Mouse (Mus musculus) limb, embryonic 14.5 days (tissue): ENCODE results near the gene Unc13b. TPM values are rescaled to one million over a fixed set of nuclear protein-coding genes. Genes with fewer than 3 reads are reported as not detected.
"Not testable (repeated sequence)": the region's sequence is repeated elsewhere in the genome, so short reads cannot be mapped to it uniquely, and the experiment has no call there.

Experiments used
- ATAC-seq: fragments of 200-750 bp; cut with Nextera tagmentation; 2 replicates; pipeline ENCODE4 v1.8.0; 2017; ENCODE audit warnings: low read depth, moderate number of reproducible peaks, moderate TSS enrichment; ENCODE audit not compliant: low FRiP score
- DNase-seq: peaks from one replicate; pipeline ENCODE4 v3.0.0-alpha.2; 2015; ENCODE audit warnings: low spot score
- H3K27ac ChIP-seq: fragments of 300-500 bp; sonication (generic); replicated peaks from 2 replicates; pipeline ENCODE4 v1.5.1; 2014; ENCODE audit warnings: low read depth, mild to moderate bottlenecking, low read length, moderate library complexity, mixed read lengths
- H3K27me3 ChIP-seq: fragments of 300-500 bp; sonication (generic); 2 replicates; pipeline ENCODE4 v1.6.1; 2014; ENCODE audit warnings: low read length, mixed read lengths; ENCODE audit not compliant: control insufficient read depth, insufficient read depth
- H3K36me3 ChIP-seq: fragments of 300-500 bp; sonication (generic); 2 replicates; pipeline ENCODE4 v1.6.1; 2014; ENCODE audit warnings: mild to moderate bottlenecking, low read length, moderate library complexity, mixed read lengths; ENCODE audit not compliant: control insufficient read depth, insufficient read depth
- H3K4me1 ChIP-seq: fragments of 300-500 bp; sonication (generic); 2 replicates; pipeline ENCODE4 v1.6.1; 2014; ENCODE audit warnings: antibody characterized with exemption, low read length, mixed read lengths; ENCODE audit not compliant: control insufficient read depth, insufficient read depth
- H3K4me2 ChIP-seq: fragments of 300-500 bp; sonication (generic); replicated peaks from 2 replicates; pipeline ENCODE4 v1.6.1; 2014; ENCODE audit warnings: low read depth, mild to moderate bottlenecking, low read length, moderate library complexity; ENCODE audit not compliant: severe bottlenecking
- H3K4me3 ChIP-seq: fragments of 300-500 bp; sonication (generic); replicated peaks from 2 replicates; pipeline ENCODE4 v1.5.1; 2014; ENCODE audit warnings: low read length
- H3K9ac ChIP-seq: fragments of 300-500 bp; sonication (generic); 2 replicates; pipeline ENCODE4 v1.6.1; 2014; ENCODE audit warnings: mild to moderate bottlenecking, low read depth, low read length, moderate library complexity; ENCODE audit not compliant: severe bottlenecking
- H3K9me3 ChIP-seq: fragments of 300-500 bp; sonication (generic); 2 replicates; pipeline ENCODE4 v1.6.1; 2016; ENCODE audit warnings: low read length; ENCODE audit not compliant: control insufficient read depth
- POLR2A ChIP-seq: fragments of 200-500 bp; IDR thresholded peaks from 2 replicates; pipeline ENCODE4 v1.8.0; 2012; ENCODE audit warnings: inconsistent platforms, mild to moderate bottlenecking, moderate library complexity, borderline replicate concordance; ENCODE audit not compliant: insufficient read depth, insufficient read length; ENCODE audit errors: extremely low read depth
- WGBS: fragments of 180-500 bp; shearing (Covaris S2); extraction: QIAGEN DNeasy Blood & Tissue Kit; methylation state at CpG from one replicate; pipeline ENCODE4 v1.1.7; 2014; 5-methylcytosine and 5-hydroxymethylcytosine counted together
- polyA plus RNA-seq, 2 experiments: library from polyadenylated mRNA; depleted of rRNA in 1 of 2; stranded (reverse) in 1 of 2; unstranded in 1 of 2; fragments of >200 nt; fragmentation: Nextera tagmentation in 1 of 2; extraction: Ambion mirVana in 1 of 2; gene quantifications; 2 replicates each; pipeline versions ENCODE4 v1.2.1 to v1.2.3; 2012 to 2014

The Unc13b gene
- polyA plus RNA-seq, 2 experiments = 2.5 to 7.2 TPM

GRCm38 (mm10) chr4:43114512-43114911, 55.8 kb downstream of the Unc13b start:
- Histone ChIP-seq H3K9ac (no peak overlapping the region), H3K4me1 (no peaks in the 10 kb centered on the region), H3K4me3 (no peak overlapping the region), H3K27me3 (no peaks in the 10 kb centered on the region), H3K36me3 (no peaks in the 10 kb centered on the region), H3K9me3 (no peaks in the 10 kb centered on the region), H3K27ac (no peak overlapping the region), H3K4me2 (no peak overlapping the region)
- no peak for DNase-seq
- WGBS = 82% methylated on average over 2 of the region's 2 CpGs
- no peak for TF ChIP-seq POLR2A
- no peak for ATAC-seq

- H3K27me3 ChIP-seq = no peaks in the 10 kb centered on the region
- DNase-seq = peak; percentile 77
- no peak for TF ChIP-seq POLR2A
- ATAC-seq = no peak
- no peak overlapping the region for H3K4me2 ChIP-seq
- H3K27ac ChIP-seq = no peak overlapping the region
- no peaks in the 10 kb centered on the region for H3K9me3 ChIP-seq
- 8% methylated on average over 2 of the region's 2 CpGs for WGBS
- H3K4me3 ChIP-seq = no peak overlapping the region
- H3K36me3 ChIP-seq = no peaks in the 10 kb centered on the region
- no peak overlapping the region for H3K9ac ChIP-seq
- H3K4me1 ChIP-seq = no peaks in the 10 kb centered on the region
Observed at GRCm38 (mm10) chr4:43114946-43115345, 56.2 kb downstream of the Unc13b start.

GRCm38 (mm10) chr4:43116249-43116648, 57.5 kb downstream of the Unc13b start:
- Histone ChIP-seq H3K4me3 (no peak overlapping the region), H3K27ac (no peak overlapping the region), H3K36me3 (no peaks in the 10 kb centered on the region), H3K4me2 (no peak overlapping the region), H3K27me3 (no peaks in the 10 kb centered on the region), H3K9me3 (no peaks in the 10 kb centered on the region), H3K9ac (no peak overlapping the region), H3K4me1 (no peaks in the 10 kb centered on the region)
- 78% methylated on average over 2 of the region's 2 CpGs for WGBS
- TF ChIP-seq POLR2A = no peak
- no peak for DNase-seq
- no peak for ATAC-seq

GRCm38 (mm10) chr4:43129750-43130149, 71.0 kb downstream of the Unc13b start:
- Histone ChIP-seq H3K9me3 (no peaks in the 10 kb centered on the region), H3K27ac (no peak overlapping the region), H3K4me3 (no peak overlapping the region), H3K4me1 (no peaks in the 10 kb centered on the region), H3K36me3 (no peaks in the 10 kb centered on the region), H3K27me3 (no peaks in the 10 kb centered on the region), H3K4me2 (no peak overlapping the region), H3K9ac (no peak overlapping the region)
- DNase-seq (no peak), ATAC-seq (no peak)
- WGBS = 87% methylated on average over 3 of the region's 3 CpGs
- no peak for TF ChIP-seq POLR2A

- no peak for TF ChIP-seq POLR2A
- Histone ChIP-seq H3K27ac (no peak overlapping the region), H3K4me2 (no peak overlapping the region), H3K4me1 (no peaks in the 10 kb centered on the region), H3K9me3 (no peaks in the 10 kb centered on the region), H3K36me3 (no peaks in the 10 kb centered on the region), H3K27me3 (no peaks in the 10 kb centered on the region), H3K4me3 (no peak overlapping the region), H3K9ac (no peak overlapping the region)
- WGBS = 77% methylated on average over 1 of the region's 1 CpGs
- DNase-seq (no peak), ATAC-seq (no peak)
Observed at GRCm38 (mm10) chr4:43142610-43143009, 83.9 kb downstream of the Unc13b start.

- DNase-seq, H3K9ac ChIP-seq, H3K4me1 ChIP-seq, H3K27me3 ChIP-seq, H3K27ac ChIP-seq, H3K4me2 ChIP-seq, H3K9me3 ChIP-seq, ATAC-seq, H3K36me3 ChIP-seq, H3K4me3 ChIP-seq: not testable (repeated sequence)
- 94% methylated on average over 4 of the region's 4 CpGs for WGBS
Observed at GRCm38 (mm10) chr4:43152413-43152812, 93.7 kb downstream of the Unc13b start.
